Mouse (Mus musculus) lung, adult 2 months (tissue): ENCODE measurements around the gene Mical3. TPM values are rescaled to one million over a fixed set of nuclear protein-coding genes. Genes with fewer than 3 reads are reported as not detected.
A peak's percentile ranks its signal among the peaks of the same experiment; 100 is the strongest.

Experiments
- DNase-seq: peaks from one replicate; pipeline ENCODE4 v3.0.0; 2022
- H3K4me1 ChIP-seq: fragments of 200-500 bp; 2 replicates; pipeline ENCODE4 v1.6.1; 2011; ENCODE audit warnings: low read length; ENCODE audit not compliant: control insufficient read depth, insufficient read depth
- H3K4me3 ChIP-seq: fragments of 200-500 bp; replicated peaks from 2 replicates; pipeline ENCODE3; 2011; ENCODE audit warnings: low read depth, mild to moderate bottlenecking, control low read depth, low read length; ENCODE audit errors: extremely low read depth
- CTCF ChIP-seq: fragments of 200-500 bp; IDR thresholded peaks from 2 replicates; pipeline ENCODE4 v1.5.1; 2011; ENCODE audit warnings: mild to moderate bottlenecking, low read length, control low read depth; ENCODE audit not compliant: insufficient read depth
- POLR2A ChIP-seq: fragments of 200-500 bp; IDR thresholded peaks from 2 replicates; pipeline ENCODE4 v1.6.1; 2011; ENCODE audit warnings: low read depth, mild to moderate bottlenecking, control low read depth, low read length, borderline replicate concordance; ENCODE audit errors: extremely low read depth
- WGBS: fragments of 180-500 bp; shearing (Covaris S2); methylation state at CpG from one replicate; pipeline ENCODE4 v1.1.7; 2018; 5-methylcytosine and 5-hydroxymethylcytosine counted together
- polyA plus RNA-seq: library from polyadenylated mRNA; depleted of rRNA; stranded (reverse); fragments of >200 nt; gene quantifications from 2 replicates; pipeline ENCODE4 v1.2.3, GENCODE M21; 2012

The Mical3 gene
- polyA plus RNA-seq, 1 experiment, result 24.3 TPM

GRCm38 (mm10) chr6:120995541-120995940 is 135.3 kb downstream of the Mical3 start:
- Histone ChIP-seq H3K4me1 (no peaks in the 10 kb centered on the region), H3K4me3 (no peak overlapping the region)
- TF ChIP-seq POLR2A, result no peak
- TF ChIP-seq CTCF, result no peak
- no peak for DNase-seq
- 61% methylated on average over 9 of the region's 9 CpGs for WGBS

DNA sequence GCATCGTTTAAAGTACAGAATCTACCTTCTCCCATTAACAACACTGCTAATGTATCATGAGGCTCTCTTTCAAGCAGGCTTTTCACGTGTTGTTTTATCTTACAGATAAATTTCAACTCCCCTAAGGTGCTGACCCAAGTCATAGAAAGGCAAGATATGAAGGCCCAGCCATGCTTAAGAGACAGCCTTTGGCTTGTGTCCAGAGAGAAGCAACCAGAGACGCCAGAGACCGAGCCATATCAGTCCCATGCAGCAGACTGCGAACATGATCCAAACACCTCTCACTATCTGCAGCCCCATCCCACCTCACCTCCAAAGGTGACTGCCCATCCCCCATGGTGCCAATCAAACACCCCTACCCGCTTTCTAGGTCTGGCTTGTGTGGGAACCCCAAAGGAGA is 138.9 kb downstream of the Mical3 start:
- 78% methylated on average over 6 of the region's 6 CpGs for WGBS
- Histone ChIP-seq H3K4me1 (no peaks in the 10 kb centered on the region), H3K4me3 (no peak overlapping the region)
- TF ChIP-seq CTCF, result no peak
- no peak for TF ChIP-seq POLR2A
- DNase-seq, result no peak

DNA sequence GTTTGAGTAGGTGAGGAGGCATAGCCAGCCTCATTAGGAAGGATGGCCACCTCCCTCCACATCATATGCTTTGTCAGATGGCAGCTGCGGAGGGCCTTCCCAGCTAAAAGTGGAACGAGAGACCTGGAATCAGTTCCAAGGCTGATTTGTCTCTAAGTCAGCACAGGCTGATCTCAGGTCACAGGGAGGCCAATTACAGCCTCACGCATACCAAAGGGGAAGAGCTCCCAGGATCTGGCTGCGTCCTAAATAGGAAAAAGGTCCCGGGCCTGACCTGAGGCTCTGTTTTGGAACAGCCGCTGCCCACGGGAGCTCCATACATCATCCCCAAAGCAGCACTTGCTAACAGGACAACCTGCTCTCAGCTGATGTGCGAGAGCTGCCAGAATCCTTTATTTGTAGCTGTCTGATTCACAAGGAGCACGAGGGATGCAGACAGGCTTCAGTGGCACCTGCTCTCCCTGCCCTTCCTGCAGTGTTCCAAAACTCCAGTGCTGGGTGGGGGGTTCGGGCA is 143.2 kb downstream of the Mical3 start:
- DNase-seq, result no peak
- Histone ChIP-seq H3K4me3 (no peak overlapping the region), H3K4me1 (no peaks in the 10 kb centered on the region)
- no peak for TF ChIP-seq POLR2A
- TF ChIP-seq CTCF, result no peak
- WGBS, result 60% methylated on average over 10 of the region's 10 CpGs

DNA sequence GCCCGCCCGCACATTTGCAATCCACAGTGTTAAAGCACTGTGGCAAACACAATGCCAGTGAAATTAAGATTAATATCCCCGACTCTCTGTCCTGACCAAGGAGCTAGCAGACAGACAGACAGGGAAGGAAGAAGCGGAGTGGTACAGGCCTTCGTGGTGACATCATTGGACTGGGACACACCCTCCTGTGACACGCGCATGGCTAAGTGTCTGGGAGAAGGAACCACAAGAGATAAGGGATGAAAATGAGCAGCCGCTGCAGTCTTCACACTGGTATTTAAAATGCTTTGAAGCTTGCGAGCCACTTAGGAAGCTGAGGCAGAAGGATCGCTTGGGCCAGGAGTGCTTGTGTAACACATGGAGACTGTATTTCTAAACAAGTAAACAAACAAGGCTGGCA is 143.6 kb downstream of the Mical3 start:
- no peak for DNase-seq
- Histone ChIP-seq H3K4me1 (no peaks in the 10 kb centered on the region), H3K4me3 (no peak overlapping the region)
- 71% methylated on average over 10 of the region's 10 CpGs for WGBS
- TF ChIP-seq CTCF, result no peak
- TF ChIP-seq POLR2A, result no peak

- TF ChIP-seq CTCF, result no peak
- TF ChIP-seq POLR2A, result no peak
- 86% methylated on average over 3 of the region's 3 CpGs for WGBS
- no peak for DNase-seq
- Histone ChIP-seq H3K4me3 (no peak overlapping the region), H3K4me1 (no peaks in the 10 kb centered on the region)
These were observed 144.6 kb downstream of the Mical3 start for GRCm38 (mm10) chr6:120986172-120986571.

DNA sequence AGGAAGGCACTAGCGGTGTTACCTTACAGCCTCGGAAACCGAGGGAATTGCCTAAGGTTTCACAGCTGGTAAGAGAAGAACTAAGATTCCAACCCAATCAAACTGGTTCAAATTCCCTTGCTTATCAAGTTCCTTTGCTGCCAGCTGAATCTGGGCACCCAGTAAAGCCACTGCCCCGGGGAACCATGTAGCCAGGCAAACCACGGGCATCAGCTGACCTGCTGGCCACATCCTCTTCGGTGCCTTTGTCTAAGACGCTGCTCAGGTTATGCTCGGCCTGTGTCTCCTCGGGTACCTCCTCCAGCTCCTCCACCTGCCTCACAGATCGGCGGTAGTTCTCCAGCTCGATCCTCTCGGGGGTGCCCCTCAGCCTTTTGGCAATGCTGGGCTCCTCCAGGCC is 148.5 kb downstream of the Mical3 start:
- WGBS, result 92% methylated on average over 13 of the region's 13 CpGs
- no peak for DNase-seq
- Histone ChIP-seq H3K4me1 (no peaks in the 10 kb centered on the region; the same call in 1 of the 2 replicates), H3K4me3 (no peak overlapping the region)
- TF ChIP-seq CTCF (no peak), POLR2A (no peak)

GRCm38 (mm10) chr6:120981537-120981936 is 149.3 kb downstream of the Mical3 start:
- Histone ChIP-seq H3K4me1 (no peaks in the 10 kb centered on the region; the same call in 1 of the 2 replicates), H3K4me3 (no peak overlapping the region)
- WGBS, result 48% methylated on average over 6 of the region's 6 CpGs
- TF ChIP-seq POLR2A (no peak), CTCF (peak; percentile 18; the same call in 1 of the 2 replicates)
- DNase-seq, result no peak

GRCm38 (mm10) chr6:120978019-120978621 is 152.7 kb downstream of the Mical3 start:
- no peak for DNase-seq
- 38% methylated on average over 18 of the region's 18 CpGs for WGBS
- H3K4me3 ChIP-seq, result no peak overlapping the region
- no peaks in the 10 kb centered on the region; the same call in 1 of the 2 replicates for H3K4me1 ChIP-seq
- TF ChIP-seq CTCF (no peak), POLR2A (no peak)

DNA sequence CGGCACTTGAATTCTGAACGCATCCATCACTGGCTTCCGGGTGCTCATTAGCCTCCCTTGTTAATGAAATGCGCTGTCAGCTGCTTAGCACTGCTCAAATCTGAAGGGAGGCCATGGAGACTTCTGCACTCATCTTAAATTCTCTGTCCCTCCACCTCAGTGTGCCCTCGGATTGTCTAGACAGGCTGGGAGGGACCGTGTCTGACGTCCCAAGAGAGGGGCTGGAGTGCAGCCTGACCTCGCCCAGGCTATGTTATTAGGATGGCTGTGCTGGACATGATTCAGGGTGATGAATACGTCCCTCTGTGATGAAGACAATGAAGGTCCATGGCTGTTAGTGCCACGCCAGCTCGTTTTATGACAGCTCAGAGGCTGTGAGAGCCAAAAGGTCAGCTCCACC is 153.8 kb downstream of the Mical3 start:
- no peak for DNase-seq
- WGBS, result 75% methylated on average over 11 of the region's 11 CpGs
- H3K4me1 ChIP-seq, result no peaks in the 10 kb centered on the region; the same call in 1 of the 2 replicates
- no peak overlapping the region for H3K4me3 ChIP-seq
- no peak for TF ChIP-seq CTCF

- Histone ChIP-seq H3K4me1 (no peaks in the 10 kb centered on the region; the same call in 1 of the 2 replicates), H3K4me3 (no peak overlapping the region)
- 80% methylated on average over 12 of the region's 12 CpGs for WGBS
- DNase-seq, result no peak
- no peak for TF ChIP-seq POLR2A
- no peak for TF ChIP-seq CTCF
These were observed 154.7 kb downstream of the Mical3 start for GRCm38 (mm10) chr6:120976097-120976496.
